Mouse (Mus musculus) intestine, embryonic 14.5 days (tissue): ENCODE results near the gene Ubr2. TPM values are rescaled to one million over a fixed set of nuclear protein-coding genes. Genes with fewer than 3 reads are reported as not detected.

Source experiments
- polyA plus RNA-seq: library from polyadenylated mRNA; unstranded; fragments of >200 nt; fragmentation: Nextera tagmentation; extraction: Ambion mirVana; gene quantifications from 2 replicates; pipeline ENCODE4 v1.2.1, GENCODE M21; 2014

Gene Ubr2
- polyA plus RNA-seq, 1 experiment from 2014 or later, result 23.8 TPM

Other genes with a start within 250 kb of the Ubr2 start
- gene Ptcra, start 246.8 kb downstream of the Ubr2 start, polyA plus RNA-seq, result 0.69 and 0.74 TPM in 2 replicates
- gene 2310039H08Rik, start 237.9 kb downstream of the Ubr2 start, polyA plus RNA-seq, result 87.5 and 89.9 TPM in 2 replicates
- gene Rpl7l1, start 227.9 kb downstream of the Ubr2 start, polyA plus RNA-seq, result 133 and 150 TPM in 2 replicates
- gene Bicral, start 152.1 kb downstream of the Ubr2 start, polyA plus RNA-seq, result 5.5 and 6.6 TPM in 2 replicates
- 50.5 and 54.8 TPM in 2 replicates for gene Tbcc, start 119.9 kb downstream of the Ubr2 start, polyA plus RNA-seq
- not detected in 2 replicates for gene Prph2, start 100.1 kb downstream of the Ubr2 start, polyA plus RNA-seq